Mouse (Mus musculus) neural tube, embryonic 14.5 days (tissue): ENCODE data around the gene Rpain. TPM values are rescaled to one million over a fixed set of nuclear protein-coding genes. Genes with fewer than 3 reads are reported as not detected.

Source experiments
- ATAC-seq: fragments of 200-750 bp; cut with Nextera tagmentation; 2 replicates; pipeline ENCODE4 v1.8.0; 2017; ENCODE audit warnings: low read depth, mild to moderate bottlenecking, moderate TSS enrichment, moderate library complexity
- H3K27ac ChIP-seq: fragments of 300-500 bp; sonication (generic); 2 replicates; pipeline ENCODE4 v1.5.1; 2014; ENCODE audit warnings: low read depth, mild to moderate bottlenecking, control low read depth, low read length, moderate library complexity, mixed read lengths
- H3K27me3 ChIP-seq: fragments of 300-500 bp; sonication (generic); 2 replicates; pipeline ENCODE4 v1.6.1; 2014; ENCODE audit warnings: low read length; ENCODE audit not compliant: control insufficient read depth, insufficient read depth
- H3K36me3 ChIP-seq: fragments of 300-500 bp; sonication (generic); 2 replicates; pipeline ENCODE4 v1.6.1; 2014; ENCODE audit warnings: low read length, mixed read lengths; ENCODE audit not compliant: control insufficient read depth, insufficient read depth
- H3K4me1 ChIP-seq: fragments of 300-500 bp; sonication (generic); 2 replicates; pipeline ENCODE4 v1.6.1; 2014; ENCODE audit warnings: low read length; ENCODE audit not compliant: control insufficient read depth, insufficient read depth
- H3K4me2 ChIP-seq: fragments of 300-500 bp; sonication (generic); 2 replicates; pipeline ENCODE4 v1.6.1; 2014; ENCODE audit warnings: mild to moderate bottlenecking, low read depth, low read length, control low read depth
- H3K4me3 ChIP-seq: fragments of 300-500 bp; sonication (generic); 2 replicates; pipeline ENCODE4 v1.5.1; 2014; ENCODE audit warnings: low read depth, low read length, control low read depth, mixed read lengths
- H3K9ac ChIP-seq: fragments of 300-500 bp; sonication (generic); replicated peaks from 2 replicates; pipeline ENCODE4 v1.6.1; 2014; ENCODE audit warnings: low read depth, mild to moderate bottlenecking, control low read depth, low read length, mixed read lengths
- H3K9me3 ChIP-seq: fragments of 300-500 bp; sonication (generic); 2 replicates; pipeline ENCODE4 v1.6.1; 2016; ENCODE audit warnings: low read length; ENCODE audit not compliant: control insufficient read depth
- WGBS: fragments of 180-500 bp; shearing (Covaris S2); extraction: QIAGEN DNeasy Blood & Tissue Kit; methylation state at CpG from one replicate; pipeline ENCODE4 v1.1.7; 2014; 5-methylcytosine and 5-hydroxymethylcytosine counted together
- polyA plus RNA-seq: library from polyadenylated mRNA; unstranded; fragments of >200 nt; fragmentation: Nextera tagmentation; extraction: Ambion mirVana; gene quantifications from 2 replicates; pipeline ENCODE4 v1.2.1, GENCODE M21; 2014

The Rpain gene
- polyA plus RNA-seq, 1 experiment from 2014 or later = 64.5 TPM

DNA sequence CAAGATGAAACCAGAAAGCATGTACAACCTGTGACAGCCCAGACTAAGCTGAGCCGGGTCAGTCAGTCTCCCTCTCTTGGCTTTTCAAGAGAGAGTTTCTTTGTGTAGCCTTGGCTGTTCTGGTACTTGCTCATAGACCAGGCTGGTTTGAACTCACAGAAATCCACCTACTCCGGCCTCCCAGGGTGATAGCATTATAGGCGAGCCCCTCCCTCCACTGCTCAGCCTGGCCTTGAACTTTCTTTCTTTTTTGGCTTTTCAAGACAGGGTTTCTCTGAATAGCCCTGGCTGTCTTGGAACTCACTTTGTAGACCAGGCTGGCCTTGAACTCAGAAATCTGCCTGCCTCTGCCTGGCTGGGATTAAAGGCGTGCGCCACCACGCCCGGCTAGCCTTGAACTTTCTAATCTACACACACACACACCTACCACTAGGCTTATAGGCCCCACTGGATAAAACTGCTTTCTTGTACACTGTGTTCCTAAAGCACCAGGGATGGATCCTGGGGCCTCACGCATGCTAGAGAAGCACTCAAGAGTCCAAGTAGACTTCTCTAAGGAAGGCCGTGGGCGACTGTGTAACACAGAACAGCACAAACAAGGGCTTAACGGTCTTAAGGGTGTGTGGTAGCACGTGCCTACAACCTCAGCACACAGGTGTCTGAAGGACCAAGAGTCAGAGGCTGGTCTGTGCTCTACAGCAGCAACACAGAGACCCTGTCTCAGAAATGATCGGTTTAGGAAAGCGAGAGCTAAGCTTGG lies 10.9 kb downstream of the Rpain start:
- no peaks in the 10 kb centered on the region for H3K9me3 ChIP-seq
- no peak overlapping the region for H3K9ac ChIP-seq
- 97% methylated on average over 14 of the region's 14 CpGs for WGBS
- H3K27ac ChIP-seq = no peak overlapping the region
- peaks cover 53% of the 10 kb centered on the region for H3K36me3 ChIP-seq
- H3K27me3 ChIP-seq = no peaks in the 10 kb centered on the region
- no peak overlapping the region for H3K4me2 ChIP-seq
- no peak for ATAC-seq
- H3K4me1 ChIP-seq = peaks cover 2% of the 10 kb centered on the region; the same call in 1 of the 2 replicates
- H3K4me3 ChIP-seq = no peak overlapping the region

DNA sequence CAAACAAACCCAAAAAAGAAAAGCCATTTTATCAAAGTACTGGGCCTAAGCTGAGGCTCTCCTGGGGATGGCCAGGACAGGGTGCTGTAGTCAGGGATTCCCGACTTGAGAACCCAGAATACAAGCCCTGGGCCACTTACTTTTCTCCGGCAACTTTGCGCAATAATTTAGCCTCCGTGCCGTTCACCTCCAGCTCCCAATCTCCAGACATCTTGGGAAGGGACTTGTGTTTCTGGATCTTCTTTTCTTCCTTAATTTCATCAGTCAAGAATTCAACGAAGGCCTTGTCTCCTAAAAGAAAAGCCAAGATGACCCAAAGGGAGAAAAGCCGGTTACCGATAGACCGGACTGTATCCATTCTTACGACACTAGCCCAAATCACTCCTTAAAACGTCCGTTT lies 12.0 kb downstream of the Rpain start:
- 11% methylated on average over 12 of the region's 12 CpGs for WGBS
- no peaks in the 10 kb centered on the region for H3K9me3 ChIP-seq
- peaks cover 49% of the 10 kb centered on the region for H3K36me3 ChIP-seq
- no peak; the same call in 1 of the 2 replicates for ATAC-seq
- peaks cover 2% of the 10 kb centered on the region; the same call in 1 of the 2 replicates for H3K4me1 ChIP-seq
- H3K27ac ChIP-seq = no peak overlapping the region
- peak overlapping the region; percentile 99 for H3K4me3 ChIP-seq
- no peaks in the 10 kb centered on the region for H3K27me3 ChIP-seq
- peak overlapping the region; percentile 82 for H3K9ac ChIP-seq
- H3K4me2 ChIP-seq = peak overlapping the region; percentile 74

DNA sequence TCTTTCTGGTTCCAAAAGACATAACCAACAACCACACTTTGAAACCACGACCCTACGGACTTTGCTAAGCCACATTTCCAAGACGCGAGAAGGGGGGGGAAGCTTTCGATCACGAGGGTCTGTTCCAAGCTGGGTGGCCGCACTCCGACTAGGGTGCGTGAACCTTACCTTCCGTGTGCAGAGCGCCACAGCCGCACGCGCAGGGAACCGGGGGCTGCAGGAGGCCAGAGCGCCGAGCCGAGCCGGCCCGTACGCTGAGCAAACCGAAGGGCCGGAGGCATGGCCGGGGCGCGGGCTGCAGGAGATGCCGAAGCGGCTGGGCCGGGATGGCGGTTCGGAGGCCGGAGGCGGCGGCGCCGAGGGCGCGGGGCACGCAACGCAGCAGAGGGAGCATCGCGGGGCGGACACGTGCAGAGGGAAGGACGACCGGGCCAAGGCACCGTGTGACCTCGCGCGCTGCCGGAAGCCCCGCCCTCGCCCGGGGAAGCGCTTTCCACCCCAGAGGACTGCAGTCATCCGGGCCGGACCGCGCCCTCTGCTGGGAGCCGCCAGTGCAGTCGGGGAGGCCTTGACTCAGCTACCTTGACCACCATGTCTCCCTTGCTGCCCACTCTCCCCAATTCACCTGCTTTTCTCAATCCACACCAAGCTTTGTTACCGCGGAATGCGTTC lies 12.7 kb downstream of the Rpain start, which contains the start of gene C1qbp:
Gene C1qbp, minus strand, starts transcription at position 470 of the 672 bp plus-strand sequence.
- Histone ChIP-seq H3K9me3 (no peaks in the 10 kb centered on the region), H3K36me3 (peaks cover 47% of the 10 kb centered on the region), H3K9ac (peak within 1 kb of the TSS; percentile 82), H3K4me2 (peak within 1 kb of the TSS; percentile 74), H3K27ac (0 out of 2 replicates have a peak within 1 kb of the TSS, but pooled peaks have one; percentile 34), H3K27me3 (no peaks in the 10 kb centered on the region), H3K4me1 (peaks cover 2% of the 10 kb centered on the region; the same call in 1 of the 2 replicates), H3K4me3 (peak within 1 kb of the TSS; percentile 99)
- WGBS = 1% methylated on average over 60 of the region's 64 CpGs
- ATAC-seq = peak; percentile 96

DNA sequence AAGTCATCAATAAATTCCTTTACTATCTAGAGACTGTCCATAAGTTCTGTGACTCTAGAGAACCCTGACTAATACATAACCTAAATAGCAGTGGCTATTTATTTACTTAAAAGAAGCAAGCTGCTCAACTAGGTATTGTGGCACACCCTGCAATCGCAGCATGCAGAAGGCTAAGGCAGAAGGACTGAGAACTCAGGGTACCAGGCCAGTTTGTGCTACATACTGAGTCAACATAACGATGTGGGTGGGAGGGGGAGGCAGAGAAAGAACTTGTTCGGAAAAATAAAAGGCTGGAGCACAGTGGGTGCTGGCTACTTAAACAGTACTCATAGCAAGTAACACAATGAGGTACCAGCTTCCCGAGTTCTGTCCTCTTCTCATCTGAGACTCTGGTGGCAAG lies 31.2 kb downstream of the Rpain start:
- Histone ChIP-seq H3K27me3 (no peaks in the 10 kb centered on the region), H3K4me3 (no peak overlapping the region), H3K4me2 (no peak overlapping the region), H3K9me3 (no peaks in the 10 kb centered on the region), H3K27ac (no peak overlapping the region), H3K9ac (no peak overlapping the region), H3K36me3 (peaks cover 20% of the 10 kb centered on the region; the same call in 1 of the 2 replicates), H3K4me1 (peaks cover 12% of the 10 kb centered on the region; the same call in 1 of the 2 replicates)
- no peak for ATAC-seq
- 97% methylated on average over 4 of the region's 4 CpGs for WGBS

DNA sequence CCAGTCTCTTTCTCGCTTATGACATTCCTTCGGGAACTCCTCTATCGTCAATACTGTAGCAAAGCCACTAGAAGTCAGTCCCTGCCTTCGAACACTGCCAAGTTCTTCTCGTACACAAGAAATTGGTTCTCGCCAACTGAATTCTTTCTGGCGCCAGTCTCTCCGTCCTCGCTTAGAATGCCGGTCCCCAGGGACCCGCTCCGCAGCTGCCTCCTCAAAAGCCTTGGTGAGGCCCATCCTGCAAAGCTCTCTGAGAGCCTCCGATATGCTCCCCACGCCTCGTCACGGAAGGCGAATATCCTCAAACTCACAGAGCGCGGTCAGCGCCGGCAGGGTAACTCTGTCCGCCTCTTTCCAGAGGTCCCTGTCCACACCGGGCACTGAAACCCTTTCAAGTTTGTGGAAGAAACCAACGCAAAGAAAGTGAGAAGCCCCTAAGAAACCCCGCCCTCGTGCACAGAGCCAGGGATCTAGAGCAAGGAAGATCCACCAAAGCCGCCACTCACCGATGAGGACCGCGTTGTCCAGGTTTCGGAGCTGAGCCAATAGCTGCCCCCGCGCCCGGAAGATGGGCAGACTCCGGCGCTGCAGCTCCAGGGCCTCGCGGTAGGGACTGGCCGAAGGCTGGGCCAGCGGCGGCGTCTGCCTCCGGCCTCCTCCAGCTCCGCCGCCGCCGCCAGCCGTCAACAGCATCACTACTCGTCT lies 33.8 kb downstream of the Rpain start:
- ATAC-seq = peak; percentile 80
- Histone ChIP-seq H3K9ac (peak overlapping the region; percentile 65), H3K9me3 (no peaks in the 10 kb centered on the region), H3K36me3 (peaks cover 10% of the 10 kb centered on the region), H3K27ac (peak overlapping the region; percentile 57), H3K4me2 (peak overlapping the region; percentile 83), H3K4me1 (peaks cover 12% of the 10 kb centered on the region; the same call in 1 of the 2 replicates), H3K27me3 (no peaks in the 10 kb centered on the region), H3K4me3 (peak overlapping the region; percentile 81)
- under 1% methylated on average over 49 of the region's 49 CpGs for WGBS

DNA sequence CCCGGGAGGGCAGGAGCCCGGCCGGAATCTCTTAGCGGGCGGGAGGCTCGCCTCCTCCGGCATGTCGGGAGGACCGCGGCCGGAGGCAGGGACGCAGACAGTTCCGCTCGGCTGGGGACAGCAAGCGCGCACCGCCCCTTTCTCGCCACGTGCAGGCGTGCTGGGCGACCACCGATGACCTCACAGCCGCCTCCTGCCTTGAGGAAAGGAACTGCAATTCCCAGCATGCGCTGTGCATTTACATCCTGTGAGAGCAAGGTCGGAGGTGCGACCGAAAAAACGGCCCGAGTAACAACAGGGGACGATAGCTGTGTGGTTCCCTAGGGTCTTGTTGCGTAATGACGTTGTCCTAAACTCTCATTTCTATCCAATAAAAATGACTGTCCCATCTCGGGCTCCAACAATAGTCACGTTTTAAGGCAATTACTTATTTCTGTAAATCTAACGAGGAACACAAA lies 34.3 kb downstream of the Rpain start, which contains the start of gene Dhx33:
Gene Dhx33, minus strand, starts transcription at position 122 of the 458 bp plus-strand sequence.
- WGBS = under 1% methylated on average over 35 of the region's 35 CpGs
- H3K4me2 ChIP-seq = peak within 1 kb of the TSS; percentile 83
- H3K9ac ChIP-seq = peak within 1 kb of the TSS; percentile 65
- H3K27me3 ChIP-seq = no peaks in the 10 kb centered on the region
- peaks cover 7% of the 10 kb centered on the region for H3K36me3 ChIP-seq
- H3K9me3 ChIP-seq = no peaks in the 10 kb centered on the region
- peak; percentile 98 for ATAC-seq
- peaks cover 12% of the 10 kb centered on the region; the same call in 1 of the 2 replicates for H3K4me1 ChIP-seq
- peak within 1 kb of the TSS; percentile 57 for H3K27ac ChIP-seq
- peak within 1 kb of the TSS; percentile 81 for H3K4me3 ChIP-seq

DNA sequence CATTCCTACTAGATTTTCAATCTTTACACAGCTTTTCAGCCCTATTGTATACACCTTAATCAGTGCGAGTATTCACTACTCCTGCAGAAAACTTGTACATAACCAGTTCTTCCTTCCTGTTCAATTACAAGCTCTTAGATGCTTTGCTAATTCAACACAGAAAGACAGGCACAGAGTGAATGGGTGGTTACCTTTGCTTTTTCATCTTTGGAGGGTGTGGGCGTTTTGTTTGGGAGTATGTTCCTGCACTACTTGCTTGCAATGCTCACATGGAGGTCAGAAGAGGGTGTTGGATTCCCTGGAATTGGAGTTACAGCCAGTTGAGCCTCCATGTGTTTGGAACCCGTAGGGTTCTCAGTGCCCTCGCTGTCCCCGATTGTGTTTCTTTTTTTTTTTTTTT lies 35.0 kb downstream of the Rpain start:
- 70% methylated on average over 5 of the region's 5 CpGs for WGBS
- Histone ChIP-seq H3K9me3 (no peaks in the 10 kb centered on the region), H3K27me3 (no peaks in the 10 kb centered on the region), H3K36me3 (peaks cover 9% of the 10 kb centered on the region), H3K4me1 (peaks cover 12% of the 10 kb centered on the region; the same call in 1 of the 2 replicates), H3K9ac (no peak overlapping the region), H3K4me3 (peak overlapping the region; percentile 81; the same call in 1 of the 2 replicates), H3K27ac (no peak overlapping the region; the same call in 1 of the 2 replicates), H3K4me2 (peak overlapping the region; percentile 41)
- ATAC-seq = no peak

DNA sequence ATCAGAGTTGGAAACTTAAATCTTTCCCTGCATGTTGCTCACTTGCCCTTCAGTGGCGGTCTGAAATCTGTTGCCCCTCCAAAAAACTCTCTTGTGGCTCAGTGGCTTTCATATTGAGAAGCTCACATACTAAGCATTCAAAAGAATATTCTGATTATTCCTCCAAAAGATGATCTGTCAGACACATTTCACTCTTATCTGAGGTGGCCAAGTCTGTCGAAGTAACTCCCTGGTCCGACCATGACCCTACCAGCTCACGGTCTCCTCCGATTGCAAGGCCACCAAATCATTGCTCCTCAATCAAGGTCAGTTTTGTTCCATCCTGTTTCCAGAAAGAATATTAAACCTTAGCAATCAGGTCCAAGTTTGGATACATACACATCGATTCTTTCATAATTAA lies 37.0 kb downstream of the Rpain start:
- H3K9ac ChIP-seq = no peak overlapping the region
- no peaks in the 10 kb centered on the region for H3K9me3 ChIP-seq
- ATAC-seq = no peak
- H3K36me3 ChIP-seq = peaks cover 20% of the 10 kb centered on the region
- H3K4me3 ChIP-seq = no peak overlapping the region
- H3K4me2 ChIP-seq = no peak overlapping the region
- WGBS = 98% methylated on average over 6 of the region's 6 CpGs
- peaks cover 12% of the 10 kb centered on the region; the same call in 1 of the 2 replicates for H3K4me1 ChIP-seq
- no peak overlapping the region for H3K27ac ChIP-seq
- no peaks in the 10 kb centered on the region for H3K27me3 ChIP-seq
